Mouse (Mus musculus) cerebral cortex, adult 2 months (tissue): ENCODE results near the gene Btbd19.

ENCODE experiments used
- WGBS: fragments of 180-500 bp; shearing (Covaris S2); methylation state at CpG from one replicate; pipeline ENCODE4 v1.1.7; 2018; 5-methylcytosine and 5-hydroxymethylcytosine counted together

Gene Btbd19

GRCm38 (mm10) chr4:117113237-117113636, 12.3 kb downstream of the Btbd19 start:
- WGBS = 92% methylated on average over 1 of the region's 1 CpGs

GRCm38 (mm10) chr4:117110985-117111384, 14.5 kb downstream of the Btbd19 start:
- WGBS = 95% methylated on average over 11 of the region's 11 CpGs

GRCm38 (mm10) chr4:117110249-117110648, 15.3 kb downstream of the Btbd19 start:
- 92% methylated on average over 13 of the region's 13 CpGs for WGBS

GRCm38 (mm10) chr4:117109330-117109729, 16.2 kb downstream of the Btbd19 start:
- WGBS = 95% methylated on average over 25 of the region's 25 CpGs

DNA sequence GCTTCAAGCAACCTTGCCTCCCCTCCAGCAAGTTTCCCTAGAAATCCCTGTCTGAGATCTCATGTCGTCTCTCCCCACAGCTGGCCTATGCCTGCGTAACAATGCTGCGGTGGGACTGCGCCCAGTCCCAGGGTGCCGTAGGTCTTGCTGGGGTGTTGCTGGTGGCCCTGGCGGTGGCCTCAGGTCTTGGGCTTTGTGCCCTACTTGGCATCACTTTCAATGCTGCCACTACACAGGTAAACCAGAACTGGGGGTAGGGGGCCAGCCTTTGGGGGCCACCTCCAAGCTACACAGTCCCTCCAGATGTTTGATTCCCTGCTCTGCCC, 17.0 kb downstream of the Btbd19 start:
- WGBS = 97% methylated on average over 6 of the region's 6 CpGs

- 93% methylated on average over 18 of the region's 18 CpGs for WGBS
These were observed 17.6 kb downstream of the Btbd19 start for GRCm38 (mm10) chr4:117107813-117108523.

- WGBS = 41% methylated on average over 10 of the region's 10 CpGs
These were observed 20.4 kb downstream of the Btbd19 start for GRCm38 (mm10) chr4:117105127-117105526.

- 81% methylated on average over 10 of the region's 10 CpGs for WGBS
These were observed 20.9 kb downstream of the Btbd19 start for GRCm38 (mm10) chr4:117104672-117105071.

GRCm38 (mm10) chr4:117101218-117101617, 24.3 kb downstream of the Btbd19 start:
- WGBS = 75% methylated on average over 7 of the region's 7 CpGs

DNA sequence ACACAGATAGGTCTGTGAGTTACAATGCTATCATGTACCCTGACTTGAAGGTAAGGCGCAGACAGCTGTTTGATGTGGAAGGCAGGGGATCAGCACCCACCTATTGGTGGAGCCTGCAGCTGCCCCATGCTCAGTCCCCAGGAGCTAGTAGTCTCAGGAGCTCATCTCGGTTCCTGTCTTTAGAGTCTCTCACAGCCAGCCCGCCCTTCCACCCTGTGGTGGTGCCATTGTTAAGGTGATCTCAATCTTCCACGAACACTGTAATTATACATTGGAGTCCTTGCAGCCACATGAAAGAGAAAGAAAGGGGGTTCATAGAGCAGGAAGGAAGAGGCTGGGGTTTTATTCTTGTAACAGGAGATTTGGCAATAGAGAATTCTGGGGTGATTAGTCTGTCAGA, 25.5 kb downstream of the Btbd19 start:
- 81% methylated on average over 4 of the region's 4 CpGs for WGBS

- 77% methylated on average over 2 of the region's 2 CpGs for WGBS
These were observed 26.8 kb downstream of the Btbd19 start for GRCm38 (mm10) chr4:117098764-117099036.

- WGBS = 78% methylated on average over 8 of the region's 8 CpGs
These were observed 27.4 kb downstream of the Btbd19 start for GRCm38 (mm10) chr4:117097969-117098763.

DNA sequence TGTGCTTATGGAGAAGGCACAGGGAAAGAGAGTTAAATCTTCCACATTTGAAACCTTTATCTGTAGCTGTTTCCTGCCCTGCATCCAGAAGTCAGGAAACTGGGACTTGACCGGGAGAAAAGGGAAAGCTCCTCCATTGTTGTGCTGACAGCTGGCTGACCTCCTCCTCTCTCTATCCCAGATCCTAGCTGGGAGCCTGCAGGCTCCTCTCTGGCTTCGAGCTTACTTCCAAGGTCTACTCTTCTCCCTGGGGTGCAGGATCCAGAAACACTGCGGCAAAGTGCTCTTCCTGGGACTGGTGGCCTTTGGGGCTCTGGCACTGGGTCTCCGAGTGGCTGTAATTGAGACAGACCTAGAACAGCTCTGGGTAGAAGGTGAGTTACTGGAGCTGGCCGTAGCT, 28.9 kb downstream of the Btbd19 start:
- WGBS = 35% methylated on average over 5 of the region's 5 CpGs

DNA sequence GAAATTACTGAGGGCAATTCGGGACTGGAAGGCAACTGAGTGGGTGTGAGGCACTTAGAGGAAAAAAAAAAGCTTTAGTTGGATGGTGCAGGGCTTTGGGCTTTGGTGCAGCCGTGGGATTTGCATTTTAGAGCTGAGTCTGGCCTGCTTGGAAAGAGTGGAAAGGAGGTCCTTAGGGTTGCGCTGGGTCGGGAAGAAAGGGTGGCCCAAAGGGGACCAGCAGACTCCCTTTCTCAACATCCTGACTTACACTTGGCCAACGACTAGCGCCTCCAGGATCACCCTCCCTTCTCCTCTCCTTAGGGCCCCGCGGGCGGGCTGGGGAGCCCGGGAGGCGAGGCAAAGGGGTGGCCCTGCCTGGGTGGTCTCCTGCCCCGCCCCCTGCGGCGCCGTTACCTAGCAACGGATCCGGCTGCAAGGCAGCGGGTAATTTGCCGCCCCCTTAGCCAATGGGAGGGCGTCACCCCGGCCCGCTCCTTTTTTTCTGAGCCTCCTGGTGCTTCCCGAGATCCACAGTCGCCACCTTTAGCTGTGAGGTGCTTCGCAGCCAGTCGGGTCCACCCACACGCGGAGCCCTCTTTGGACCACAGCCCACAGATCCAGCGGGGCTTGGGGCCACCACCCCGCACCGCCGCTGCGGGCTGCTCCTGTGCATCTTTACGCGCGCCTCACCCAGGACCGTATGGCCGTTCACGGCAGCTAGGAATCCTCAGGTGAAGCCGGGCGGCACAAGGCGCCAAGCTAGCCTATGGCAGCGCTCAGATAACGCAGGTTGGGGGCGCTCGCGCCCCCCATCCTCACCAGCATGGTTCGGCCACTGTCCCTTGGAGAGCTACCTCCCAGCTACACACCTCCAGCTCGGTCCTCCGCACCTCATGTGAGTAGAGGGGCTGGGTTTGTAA, 29.7 kb downstream of the Btbd19 start, which contains the start of gene Ptch2:
TSS of gene Ptch2 (plus strand) at position 525 of the 902 bp plus-strand sequence.
- WGBS = 2% methylated on average over 50 of the region's 50 CpGs

DNA sequence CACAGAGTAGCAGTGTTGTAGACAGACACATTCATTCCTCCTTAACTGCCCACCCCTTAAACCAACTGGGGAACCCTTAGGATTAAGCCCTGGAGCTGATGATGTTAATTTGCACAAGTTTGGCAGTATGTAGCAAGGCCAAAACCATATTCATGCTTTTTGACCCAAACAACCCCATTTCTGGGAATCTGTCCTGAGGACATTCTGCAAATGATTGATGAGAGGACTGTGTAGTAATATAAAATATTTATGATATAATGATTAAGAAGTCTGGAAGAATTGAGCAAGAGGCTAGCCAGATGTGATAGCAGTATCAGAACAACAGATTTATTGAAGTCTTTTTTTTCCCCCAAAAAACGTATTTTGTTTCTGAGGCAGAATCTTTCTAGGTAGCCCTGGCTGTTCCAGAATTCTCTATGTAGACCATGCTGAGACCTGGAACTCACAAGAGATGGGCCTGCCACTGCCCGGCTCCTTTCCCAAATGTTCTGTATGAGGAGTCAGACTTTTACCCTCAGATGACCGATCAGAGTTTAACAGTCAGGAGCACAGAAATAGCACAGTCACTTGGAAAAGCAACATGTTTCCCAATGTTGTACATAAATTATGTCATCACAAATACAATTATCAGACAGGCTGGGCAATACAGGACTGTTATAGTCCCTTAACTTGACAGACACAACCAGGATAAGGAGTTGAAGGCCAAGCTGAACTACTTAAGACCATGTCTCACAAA, 30.7 kb downstream of the Btbd19 start:
- WGBS = 85% methylated on average over 3 of the region's 3 CpGs

- 91% methylated on average over 7 of the region's 7 CpGs for WGBS
These were observed 34.9 kb downstream of the Btbd19 start for GRCm38 (mm10) chr4:117090586-117090985.

DNA sequence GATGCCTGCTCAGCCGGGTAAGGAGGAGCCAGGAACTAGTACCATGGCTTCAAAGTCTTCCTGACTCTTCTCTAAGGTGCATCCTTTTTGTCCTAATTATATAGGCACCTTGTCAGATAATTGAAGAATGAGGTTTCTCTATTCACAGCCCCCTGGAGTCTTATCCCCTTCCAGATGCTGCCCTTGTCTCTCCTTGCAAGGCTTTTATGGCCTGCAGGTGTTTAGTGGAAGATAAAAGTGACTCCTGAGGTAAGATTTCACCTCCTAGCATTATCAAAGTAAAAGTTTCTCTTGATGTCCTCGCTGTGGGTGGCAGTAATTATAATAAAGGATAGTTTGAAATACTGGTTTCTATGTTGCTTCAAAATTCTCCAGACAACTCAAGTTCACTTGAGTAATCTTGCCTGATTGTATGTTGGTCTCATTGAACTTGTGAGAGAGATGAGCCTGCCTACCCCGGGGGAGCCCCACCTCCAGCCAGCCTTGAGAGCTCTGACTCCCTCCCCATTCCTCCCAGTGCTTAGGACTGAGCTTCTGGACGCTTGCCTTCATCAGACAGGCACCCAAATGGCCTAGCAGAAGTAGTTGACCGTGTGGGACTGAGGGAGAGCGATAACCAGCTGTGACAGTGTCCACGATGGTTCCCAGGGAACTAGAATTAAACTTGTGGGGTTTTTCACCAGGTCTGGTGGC, 37.4 kb downstream of the Btbd19 start:
- WGBS = 86% methylated on average over 7 of the region's 7 CpGs

- WGBS = 93% methylated on average over 5 of the region's 5 CpGs
These were observed 54.3 kb downstream of the Btbd19 start for GRCm38 (mm10) chr4:117071183-117071582.

DNA sequence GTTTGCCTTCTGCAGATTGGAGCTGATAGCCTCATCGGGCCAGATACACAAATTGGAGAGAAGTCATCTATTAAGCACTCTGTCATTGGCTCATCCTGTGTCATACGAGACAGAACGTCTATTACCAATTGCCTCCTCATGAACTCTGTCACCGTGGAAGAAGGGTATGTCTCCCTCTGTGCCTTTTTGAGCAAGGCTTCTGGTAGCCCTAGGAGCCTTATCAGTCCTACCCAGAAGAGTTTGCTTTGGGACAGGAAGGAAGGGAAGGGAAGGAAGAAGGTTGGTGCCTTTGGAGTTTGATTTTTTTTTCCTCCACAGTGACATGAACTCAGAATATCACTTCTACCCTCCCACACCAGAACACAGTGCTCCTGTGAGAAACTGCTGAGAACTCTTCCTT, 54.9 kb downstream of the Btbd19 start:
- 79% methylated on average over 4 of the region's 4 CpGs for WGBS

GRCm38 (mm10) chr4:117069647-117070046, 55.9 kb downstream of the Btbd19 start:
- WGBS = 82% methylated on average over 1 of the region's 1 CpGs
